Mouse (Mus musculus) lung, adult 2 months (tissue): ENCODE measurements around the gene Tnfrsf19. TPM values are rescaled to one million over a fixed set of nuclear protein-coding genes. Genes with fewer than 3 reads are reported as not detected.

Experiments
- DNase-seq: peaks from one replicate; pipeline ENCODE4 v3.0.0; 2022
- H3K4me1 ChIP-seq: fragments of 200-500 bp; 2 replicates; pipeline ENCODE4 v1.6.1; 2011; ENCODE audit warnings: low read length; ENCODE audit not compliant: control insufficient read depth, insufficient read depth
- H3K4me3 ChIP-seq: fragments of 200-500 bp; replicated peaks from 2 replicates; pipeline ENCODE3; 2011; ENCODE audit warnings: low read depth, mild to moderate bottlenecking, control low read depth, low read length; ENCODE audit errors: extremely low read depth
- CTCF ChIP-seq: fragments of 200-500 bp; IDR thresholded peaks from 2 replicates; pipeline ENCODE4 v1.5.1; 2011; ENCODE audit warnings: mild to moderate bottlenecking, low read length, control low read depth; ENCODE audit not compliant: insufficient read depth
- POLR2A ChIP-seq: fragments of 200-500 bp; IDR thresholded peaks from 2 replicates; pipeline ENCODE4 v1.6.1; 2011; ENCODE audit warnings: low read depth, mild to moderate bottlenecking, control low read depth, low read length, borderline replicate concordance; ENCODE audit errors: extremely low read depth
- WGBS: fragments of 180-500 bp; shearing (Covaris S2); methylation state at CpG from one replicate; pipeline ENCODE4 v1.1.7; 2018; 5-methylcytosine and 5-hydroxymethylcytosine counted together
- polyA plus RNA-seq: library from polyadenylated mRNA; depleted of rRNA; stranded (reverse); fragments of >200 nt; gene quantifications from 2 replicates; pipeline ENCODE4 v1.2.3, GENCODE M21; 2012

The Tnfrsf19 gene
- polyA plus RNA-seq, 1 experiment, result 71.4 TPM

DNA sequence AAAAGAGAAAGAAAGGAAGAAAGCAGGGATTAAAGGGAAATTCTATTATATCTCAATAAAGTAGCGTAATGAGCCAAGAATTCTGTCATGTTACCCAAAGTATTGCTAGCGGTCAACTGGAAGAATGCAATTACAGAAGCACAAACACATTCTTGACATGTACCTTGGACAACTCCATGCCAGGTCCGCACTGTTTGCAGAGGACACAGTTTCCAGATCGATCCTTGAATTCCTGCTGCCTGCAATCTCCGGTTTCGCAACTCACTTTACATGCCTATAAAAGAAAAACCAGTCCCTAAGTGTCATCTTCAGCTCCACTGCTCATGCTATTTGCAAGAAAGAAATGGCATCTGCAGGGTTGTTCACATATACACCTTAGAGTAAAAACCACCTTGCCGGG, 22.3 kb downstream of the Tnfrsf19 start:
- Histone ChIP-seq H3K4me1 (no peaks in the 10 kb centered on the region), H3K4me3 (no peak overlapping the region)
- DNase-seq, result no peak
- TF ChIP-seq POLR2A (no peak), CTCF (no peak)
- 84% methylated on average over 7 of the region's 7 CpGs for WGBS

DNA sequence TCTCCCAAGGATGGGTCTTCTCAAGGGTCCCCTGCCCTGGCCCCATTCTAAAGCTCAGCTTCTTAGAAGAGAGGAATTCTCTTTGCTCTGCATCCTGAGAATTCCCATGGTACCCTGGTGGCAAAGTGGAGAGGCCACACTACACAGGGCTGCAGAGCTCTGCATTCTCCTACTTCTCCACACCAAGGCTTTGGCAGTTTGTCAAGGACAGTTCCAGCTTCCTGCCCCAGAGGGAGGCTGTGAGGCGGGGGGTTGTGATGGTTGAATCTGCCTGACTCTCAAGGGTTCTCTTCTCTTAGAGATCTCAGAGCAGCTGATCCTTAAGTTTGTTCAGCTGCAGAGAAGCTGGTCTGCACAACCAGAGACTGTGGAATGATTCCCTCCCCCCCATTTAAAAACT, 23.9 kb downstream of the Tnfrsf19 start:
- no peak for DNase-seq
- 57% methylated on average over 1 of the region's 1 CpGs for WGBS

DNA sequence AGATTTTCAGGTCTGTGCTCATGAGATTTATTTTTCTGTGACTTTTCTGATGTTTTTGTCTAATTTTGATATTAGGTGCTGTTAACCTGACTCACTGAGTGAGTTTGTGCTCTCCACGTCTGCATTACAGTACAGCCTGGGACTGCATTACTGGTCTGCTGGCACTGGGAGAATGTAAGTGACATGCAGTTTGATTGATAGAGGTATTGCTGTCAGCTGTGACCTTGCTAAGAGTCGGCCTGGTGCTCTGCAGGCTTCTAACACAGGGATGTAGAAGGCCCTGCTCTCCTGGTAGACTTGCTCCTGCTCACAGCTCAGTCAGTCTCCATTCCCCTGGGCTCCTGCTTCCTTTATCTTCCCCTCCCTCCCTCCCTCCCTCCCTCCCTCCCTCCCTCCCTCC, 25.3 kb downstream of the Tnfrsf19 start:
- no peak overlapping the region for H3K4me3 ChIP-seq
- no peak for TF ChIP-seq CTCF
- no peak for TF ChIP-seq POLR2A
- 54% methylated on average over 2 of the region's 2 CpGs for WGBS
- DNase-seq, result no peak
- H3K4me1 ChIP-seq, result no peaks in the 10 kb centered on the region

More for the DNA sequence above, 23.9 kb downstream of the Tnfrsf19 start:
- TF ChIP-seq CTCF (no peak), POLR2A (no peak)
- Histone ChIP-seq H3K4me1 (no peaks in the 10 kb centered on the region), H3K4me3 (no peak overlapping the region)

DNA sequence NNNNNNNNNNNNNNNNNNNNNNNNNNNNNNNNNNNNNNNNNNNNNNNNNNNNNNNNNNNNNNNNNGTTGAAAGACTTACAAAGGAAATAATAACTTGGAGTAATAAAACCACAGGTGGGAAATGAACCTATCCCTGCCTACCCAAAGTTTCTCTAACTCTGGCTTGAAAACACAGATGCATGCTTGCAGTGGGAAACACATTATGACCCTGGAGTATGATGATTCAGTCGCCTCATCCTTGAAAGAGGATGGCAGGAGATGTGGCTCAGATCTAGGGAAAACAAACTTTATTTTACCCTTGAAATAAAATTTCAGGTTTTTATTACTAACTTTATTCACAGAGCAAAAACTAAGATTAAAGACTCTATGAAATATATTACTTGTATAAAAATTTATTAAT, 26.4 kb downstream of the Tnfrsf19 start:
- no peak for DNase-seq
- 98% methylated on average over 1 of the region's 1 CpGs for WGBS
- TF ChIP-seq CTCF (no peak), POLR2A (no peak)
- Histone ChIP-seq H3K4me1 (no peaks in the 10 kb centered on the region), H3K4me3 (no peak overlapping the region)

DNA sequence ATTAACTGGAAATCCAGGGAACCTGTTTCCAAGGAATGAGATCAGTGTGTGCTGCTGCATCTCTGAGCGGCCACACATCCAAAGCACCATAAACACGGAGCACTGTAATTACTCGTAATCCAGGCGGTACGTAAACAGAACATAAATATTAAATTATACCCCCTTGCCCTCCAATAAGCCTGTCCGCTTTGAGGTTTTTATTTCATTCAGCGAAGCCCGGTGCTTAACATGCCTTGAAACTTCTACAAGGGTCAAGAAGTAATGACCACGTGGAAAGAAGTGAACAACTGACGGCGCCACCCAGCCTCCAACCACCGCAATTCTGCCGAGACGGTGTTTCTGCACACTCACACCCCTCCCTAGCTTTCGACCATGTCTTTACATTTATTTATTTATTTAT, 31.7 kb downstream of the Tnfrsf19 start:
- WGBS, result 94% methylated on average over 15 of the region's 15 CpGs
- Histone ChIP-seq H3K4me3 (no peak overlapping the region), H3K4me1 (no peaks in the 10 kb centered on the region)
- DNase-seq, result no peak
- TF ChIP-seq POLR2A, result no peak
- TF ChIP-seq CTCF, result no peak

DNA sequence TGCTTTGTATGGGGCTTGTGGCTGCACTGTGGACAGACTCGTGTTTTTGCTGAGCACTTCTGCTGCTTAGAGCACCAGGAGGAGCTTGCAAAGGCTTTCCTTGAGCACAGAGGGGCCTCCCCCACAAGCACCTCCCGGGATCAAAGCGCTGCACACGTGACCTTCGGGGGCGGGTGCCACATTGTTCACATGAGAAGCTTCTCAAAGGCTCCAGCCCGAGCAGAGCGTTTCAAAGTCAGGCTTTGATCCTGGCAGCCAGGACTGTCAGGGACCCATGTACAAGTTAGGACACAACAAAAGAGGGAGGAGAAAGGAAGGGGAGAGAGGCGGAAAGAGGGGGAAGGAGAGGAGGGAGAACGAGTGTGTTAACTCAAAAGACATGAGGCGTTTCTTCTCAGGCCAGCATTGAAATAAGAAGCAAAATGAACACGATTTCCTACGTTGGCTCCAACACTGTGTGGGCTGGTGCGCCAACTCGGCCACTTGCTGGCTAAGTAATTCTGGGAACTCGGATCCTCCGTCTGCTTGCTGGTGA, 33.8 kb downstream of the Tnfrsf19 start:
- Histone ChIP-seq H3K4me3 (peak overlapping the region; percentile 4), H3K4me1 (no peaks in the 10 kb centered on the region)
- DNase-seq, result peak; percentile 50
- no peak for TF ChIP-seq POLR2A
- no peak for TF ChIP-seq CTCF
- 5% methylated on average over 17 of the region's 17 CpGs for WGBS

DNA sequence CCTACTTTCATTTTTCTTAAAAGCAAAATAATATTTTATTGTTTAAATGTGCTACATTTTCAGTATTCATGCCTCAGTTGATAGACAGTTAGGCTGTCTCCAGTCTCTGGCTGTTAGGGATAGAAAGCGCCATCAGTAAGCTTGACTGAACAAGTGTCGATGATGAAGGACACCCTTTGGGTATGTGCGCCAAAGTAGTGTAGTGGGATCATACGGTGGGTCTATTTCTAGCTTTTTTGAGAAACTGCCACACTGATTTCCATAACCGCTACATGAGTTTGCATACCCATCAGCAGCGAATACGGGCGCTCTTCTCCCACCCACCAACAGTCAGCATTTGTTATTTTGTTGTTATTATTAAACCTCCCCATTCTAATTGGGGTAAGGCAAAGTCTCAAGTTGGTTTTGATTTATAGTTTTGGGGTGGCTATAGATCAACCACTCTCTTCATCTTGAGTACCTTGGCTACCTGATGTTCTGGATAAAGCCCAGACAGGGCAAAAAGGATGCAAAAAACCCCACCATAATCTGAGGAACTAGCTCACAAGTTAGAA, 34.6 kb downstream of the Tnfrsf19 start:
- TF ChIP-seq POLR2A (no peak), CTCF (no peak)
- no peaks in the 10 kb centered on the region for H3K4me1 ChIP-seq
- DNase-seq, result no peak
- 86% methylated on average over 8 of the region's 8 CpGs for WGBS
- no peak overlapping the region for H3K4me3 ChIP-seq

DNA sequence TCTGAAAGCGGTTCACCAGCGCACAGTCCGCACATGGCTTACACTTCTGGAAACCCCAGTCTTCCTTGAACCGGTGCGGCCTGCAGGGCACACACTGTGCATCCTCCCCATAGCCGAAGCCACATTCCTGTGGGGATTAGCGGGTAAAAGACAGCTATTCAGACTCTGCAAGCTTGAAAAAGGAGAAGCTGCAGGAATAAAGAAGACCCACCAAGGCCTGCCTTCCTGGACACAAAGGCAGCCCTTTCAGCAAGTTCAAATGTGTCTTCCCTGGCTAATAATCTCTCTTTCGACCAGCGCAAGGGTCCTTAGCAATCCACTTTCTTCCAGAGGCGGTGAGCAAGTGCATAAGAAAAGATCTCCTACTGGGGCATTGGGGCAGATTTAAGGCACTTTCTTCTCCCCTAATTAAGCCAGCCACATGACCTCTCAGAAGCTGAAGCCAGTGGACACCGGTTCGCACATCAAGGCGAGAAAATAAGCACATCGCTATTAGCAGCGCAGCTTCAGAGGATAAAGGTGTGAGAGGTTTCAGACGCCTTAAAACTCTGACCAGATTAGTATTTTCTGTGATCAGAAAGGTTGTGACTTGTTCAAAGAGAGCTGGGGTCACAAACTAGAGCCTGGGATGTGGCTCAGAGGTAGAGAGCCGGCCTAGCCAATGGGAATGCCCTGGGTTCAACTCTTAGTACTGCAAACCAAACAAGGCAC, 41.0 kb downstream of the Tnfrsf19 start:
- Histone ChIP-seq H3K4me1 (no peaks in the 10 kb centered on the region), H3K4me3 (no peak overlapping the region)
- no peak for TF ChIP-seq POLR2A
- no peak for TF ChIP-seq CTCF
- DNase-seq, result no peak
- 75% methylated on average over 17 of the region's 17 CpGs for WGBS

DNA sequence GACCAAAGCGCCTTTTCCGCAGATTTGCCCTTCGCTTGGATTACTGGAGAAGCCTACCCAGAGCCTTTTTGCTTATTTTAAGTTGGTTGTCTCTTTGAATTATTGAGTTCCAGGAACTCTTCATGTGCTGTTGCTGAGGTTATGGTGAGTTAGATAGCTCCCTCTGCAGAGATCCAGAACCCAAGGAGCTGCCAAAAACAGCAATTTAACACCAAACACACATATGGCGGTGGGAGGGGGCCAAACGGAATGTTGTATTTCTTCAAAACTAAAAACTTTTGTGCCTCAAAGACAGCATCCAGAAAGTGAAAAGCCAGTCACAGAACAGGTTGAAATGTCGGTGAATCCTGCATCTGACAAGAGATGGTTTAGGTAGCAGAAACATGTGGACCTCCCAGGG, 42.6 kb downstream of the Tnfrsf19 start:
- TF ChIP-seq CTCF (no peak), POLR2A (no peak)
- 91% methylated on average over 6 of the region's 6 CpGs for WGBS
- DNase-seq, result no peak
- no peaks in the 10 kb centered on the region for H3K4me1 ChIP-seq
- no peak overlapping the region for H3K4me3 ChIP-seq

DNA sequence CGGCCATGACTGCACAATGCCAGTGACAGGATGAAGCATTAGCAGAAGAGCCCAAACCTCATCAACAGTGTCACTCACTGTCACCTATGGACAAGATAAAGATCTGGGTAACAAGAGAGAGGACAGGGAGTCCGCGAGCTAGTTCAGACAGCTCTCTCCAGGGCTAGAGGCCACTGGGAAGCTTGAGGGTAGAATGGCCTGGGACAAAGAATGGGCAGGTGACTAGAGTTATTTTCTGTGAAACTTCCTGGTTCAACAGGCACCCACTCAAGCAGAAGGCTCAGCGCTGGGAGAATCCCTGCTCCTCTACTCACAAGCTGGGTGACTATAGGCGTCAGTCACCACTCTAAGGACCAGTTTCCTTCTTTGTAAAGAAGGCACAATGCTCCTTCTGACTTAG, 46.2 kb downstream of the Tnfrsf19 start:
- no peak for DNase-seq
- Histone ChIP-seq H3K4me3 (no peak overlapping the region), H3K4me1 (no peaks in the 10 kb centered on the region)
- 87% methylated on average over 5 of the region's 5 CpGs for WGBS
- no peak for TF ChIP-seq CTCF
- no peak for TF ChIP-seq POLR2A
